Mouse (Mus musculus): Measurements from ENCODE around the gene Tmem270. TPM values are rescaled to one million over a fixed set of nuclear protein-coding genes. Genes with fewer than 3 reads are reported as not detected.
"Not testable (repeated sequence)": the region's sequence is repeated elsewhere in the genome, so short reads cannot be mapped to it uniquely, and the experiment has no call there.

Tmem270 gene
- polyA plus RNA-seq, 1 experiment from 2014 or later: not detected

DNA sequence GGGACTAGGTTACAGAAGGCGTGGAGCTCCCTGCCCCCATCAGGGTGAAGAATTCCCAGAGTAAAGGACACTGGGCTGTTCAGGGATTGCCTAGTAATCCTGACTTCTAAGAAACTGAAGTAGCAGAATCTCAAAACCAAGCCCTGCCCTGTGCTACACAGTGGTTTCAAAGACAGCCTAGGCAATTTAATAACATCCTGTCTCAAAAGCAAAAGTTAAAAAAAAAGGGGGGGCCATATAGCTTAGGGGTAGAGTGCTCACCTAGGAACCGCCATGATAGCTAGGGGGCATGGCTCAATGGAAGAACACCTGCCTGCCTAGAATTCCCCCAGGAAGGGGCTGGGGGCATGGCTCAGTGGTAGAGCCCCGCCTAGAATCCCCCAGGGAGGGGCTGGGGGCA, 32.5 kb upstream of the Tmem270 start:
- no peak overlapping the region for H3K27ac ChIP-seq (ENCODE audit: low read length)
- no peak for DNase-seq (ENCODE audit: low spot score)

DNA sequence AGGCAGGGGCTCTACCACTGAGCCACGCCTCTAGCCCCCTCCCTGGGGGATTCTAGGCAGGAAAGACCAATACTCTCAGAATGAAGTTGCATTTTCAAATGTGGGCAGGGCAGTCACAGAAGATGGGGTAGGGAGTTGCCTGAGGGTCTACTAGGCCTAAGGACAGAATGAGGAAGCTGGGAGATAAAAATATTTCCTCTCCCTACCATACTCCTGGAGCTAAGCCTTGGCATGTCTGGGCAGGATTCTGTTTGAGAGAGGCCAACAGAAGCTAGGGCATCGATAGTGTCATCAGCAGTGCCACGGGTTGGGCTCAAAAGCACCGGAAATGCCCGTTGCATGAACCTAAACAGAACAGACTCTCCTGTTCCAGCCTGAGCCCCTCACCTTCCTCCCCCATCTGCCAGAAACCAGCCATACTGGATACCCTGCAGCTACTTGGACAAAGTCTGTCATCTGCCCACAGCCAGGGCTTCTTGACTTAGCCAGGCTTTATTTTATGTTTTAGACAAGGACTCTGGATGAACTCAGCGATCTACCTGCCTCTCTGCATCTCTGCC, 30.2 kb upstream of the Tmem270 start:
- no peak overlapping the region for H3K4me3 ChIP-seq (ENCODE audit: low read depth, low read length)
- H3K9ac ChIP-seq (replicated peaks; ENCODE audit: low read depth): no peak overlapping the region
- no peak for ATAC-seq
- H3K4me2 ChIP-seq (replicated peaks; ENCODE audit: low read depth, low read length): no peak overlapping the region
- no peak overlapping the region for H3K27ac ChIP-seq (ENCODE audit: low read length)
- 80% methylated on average over 6 of the region's 6 CpGs for WGBS
- H3K4me1 ChIP-seq (ENCODE audit: insufficient read depth, low read depth, low read length): no peaks in the 10 kb centered on the region
- TF ChIP-seq EP300 (IDR thresholded peaks at IDR 0.05) (no peak), CTCF (IDR thresholded peaks at IDR 0.05) (no peak)
- H3K9me3 ChIP-seq (ENCODE audit: low read length): no peaks in the 10 kb centered on the region
- H3K36me3 ChIP-seq (ENCODE audit: insufficient read depth, low read length): no peaks in the 10 kb centered on the region
- no peaks in the 10 kb centered on the region for H3K27me3 ChIP-seq (replicated peaks; ENCODE audit: insufficient read depth, low read length)
- DNase-seq (ENCODE audit: low spot score): no peak

More for the DNA sequence above, 32.5 kb upstream of the Tmem270 start:
- Histone ChIP-seq H3K4me2 (replicated peaks; ENCODE audit: low read depth, low read length) (no peak overlapping the region), H3K4me1 (ENCODE audit: insufficient read depth, low read depth, low read length) (no peaks in the 10 kb centered on the region), H3K4me3 (ENCODE audit: low read depth, low read length) (no peak overlapping the region), H3K36me3 (ENCODE audit: insufficient read depth, low read length) (no peaks in the 10 kb centered on the region), H3K9ac (replicated peaks; ENCODE audit: low read depth) (no peak overlapping the region), H3K27me3 (replicated peaks; ENCODE audit: insufficient read depth, low read length) (no peaks in the 10 kb centered on the region), H3K9me3 (ENCODE audit: low read length) (no peaks in the 10 kb centered on the region)
- no peak for ATAC-seq
- WGBS: 79% methylated on average over 3 of the region's 3 CpGs
- TF ChIP-seq EP300 (IDR thresholded peaks at IDR 0.05) (no peak), CTCF (IDR thresholded peaks at IDR 0.05) (no peak)

DNA sequence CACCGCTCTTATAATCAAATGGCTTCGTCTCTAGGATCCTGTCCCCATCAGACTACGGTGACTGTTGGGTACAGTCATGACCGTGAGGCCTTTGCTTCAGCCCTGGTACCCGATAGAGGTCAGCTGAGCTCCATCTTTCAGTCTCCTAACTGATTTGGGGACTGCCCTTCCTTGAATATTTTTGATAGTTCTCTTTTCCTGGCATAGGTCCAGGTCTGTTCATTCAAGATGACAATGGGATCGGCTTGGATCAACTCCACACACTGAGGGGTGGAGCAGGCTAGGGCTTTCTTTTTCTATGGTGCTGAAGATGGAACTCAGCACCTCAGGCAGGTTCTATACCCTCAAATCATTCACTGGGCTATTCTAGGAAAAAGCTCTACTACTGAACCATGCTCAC, 29.5 kb upstream of the Tmem270 start:
- H3K4me2 ChIP-seq (replicated peaks; ENCODE audit: low read depth, low read length): no peak overlapping the region
- no peak overlapping the region for H3K4me3 ChIP-seq (ENCODE audit: low read depth, low read length)
- H3K4me1 ChIP-seq (ENCODE audit: insufficient read depth, low read depth, low read length): no peaks in the 10 kb centered on the region
- H3K36me3 ChIP-seq (ENCODE audit: insufficient read depth, low read length): no peaks in the 10 kb centered on the region
- ATAC-seq (no peak), DNase-seq (ENCODE audit: low spot score) (peak; percentile 21)
- H3K27me3 ChIP-seq (replicated peaks; ENCODE audit: insufficient read depth, low read length): no peaks in the 10 kb centered on the region
- TF ChIP-seq EP300 (IDR thresholded peaks at IDR 0.05) (no peak), CTCF (IDR thresholded peaks at IDR 0.05) (0 out of 2 replicates have a peak, but pooled peaks have one; percentile 6)
- H3K27ac ChIP-seq (ENCODE audit: low read length): no peak overlapping the region
- WGBS: 79% methylated on average over 6 of the region's 6 CpGs
- H3K9me3 ChIP-seq (ENCODE audit: low read length): no peaks in the 10 kb centered on the region
- no peak overlapping the region for H3K9ac ChIP-seq (replicated peaks; ENCODE audit: low read depth)

DNA sequence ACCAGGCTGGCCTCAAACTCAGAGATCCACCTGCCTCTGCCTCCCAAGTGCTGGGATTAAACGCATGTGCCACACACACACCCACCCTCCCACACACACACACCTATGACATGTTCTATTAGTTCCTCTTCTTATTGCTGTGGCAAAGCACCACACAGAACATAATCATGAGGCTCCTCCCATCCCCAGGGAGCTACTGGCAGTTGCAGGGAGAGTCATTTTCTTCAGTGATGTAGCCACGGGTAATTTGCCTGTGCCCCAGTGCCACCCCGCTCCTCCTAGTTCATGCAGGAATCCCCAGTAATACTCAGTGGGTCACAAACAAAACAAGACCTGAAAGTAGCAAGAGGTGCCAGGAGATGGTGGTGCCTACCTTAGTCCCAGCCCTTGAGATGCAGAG, 28.1 kb upstream of the Tmem270 start:
- Histone ChIP-seq H3K4me2 (replicated peaks; ENCODE audit: low read depth, low read length) (no peak overlapping the region), H3K27ac (ENCODE audit: low read length) (no peak overlapping the region), H3K27me3 (replicated peaks; ENCODE audit: insufficient read depth, low read length) (no peaks in the 10 kb centered on the region), H3K36me3 (ENCODE audit: insufficient read depth, low read length) (no peaks in the 10 kb centered on the region), H3K9me3 (ENCODE audit: low read length) (no peaks in the 10 kb centered on the region), H3K4me1 (ENCODE audit: insufficient read depth, low read depth, low read length) (no peaks in the 10 kb centered on the region), H3K4me3 (ENCODE audit: low read depth, low read length) (no peak overlapping the region), H3K9ac (replicated peaks; ENCODE audit: low read depth) (no peak overlapping the region)
- DNase-seq (ENCODE audit: low spot score) (no peak), ATAC-seq (no peak)
- 86% methylated on average over 3 of the region's 3 CpGs for WGBS
- TF ChIP-seq EP300 (IDR thresholded peaks at IDR 0.05) (no peak), CTCF (IDR thresholded peaks at IDR 0.05) (no peak)

DNA sequence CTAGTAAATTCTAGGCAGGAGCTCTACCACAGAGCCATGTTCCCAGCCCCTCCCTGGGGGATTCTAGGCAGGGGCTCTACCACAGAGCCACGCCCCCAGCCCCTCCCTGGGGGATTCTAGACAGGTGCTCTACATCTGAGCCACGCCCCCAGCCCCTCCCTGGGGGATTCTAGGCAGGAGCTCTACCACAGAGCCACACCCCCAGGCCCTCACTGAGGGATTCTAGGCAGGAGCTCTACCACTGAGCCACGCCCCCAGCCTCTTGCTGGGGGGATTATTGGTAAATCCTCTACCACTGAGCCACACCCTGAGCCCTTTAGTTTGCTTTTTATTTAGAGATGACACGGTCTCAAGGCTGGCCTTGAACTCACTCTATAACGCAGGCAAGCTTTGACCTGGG, 27.2 kb upstream of the Tmem270 start:
- H3K9me3 ChIP-seq (ENCODE audit: low read length): not testable (repeated sequence)

DNA sequence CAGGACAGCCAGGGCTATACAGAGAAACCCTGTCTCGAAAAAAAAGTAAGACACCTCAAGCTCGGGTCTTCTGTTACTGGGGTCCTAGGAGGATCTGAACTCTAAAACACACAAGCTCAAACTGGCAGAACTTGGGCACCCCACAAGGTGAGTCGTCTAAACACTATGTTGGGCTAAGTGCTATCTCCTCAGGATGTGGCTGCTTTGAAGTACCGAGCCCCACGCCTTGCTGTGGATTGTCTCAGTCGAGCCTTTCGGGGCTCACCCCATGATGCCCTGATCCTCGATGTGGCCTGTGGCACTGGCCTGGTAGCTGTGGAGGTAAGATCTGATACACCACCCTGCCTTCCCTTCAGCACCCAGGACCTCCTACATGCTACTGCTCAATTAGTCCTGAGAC, 26.7 kb upstream of the Tmem270 start:
- Histone ChIP-seq H3K4me2 (replicated peaks; ENCODE audit: low read depth, low read length) (no peak overlapping the region), H3K4me3 (ENCODE audit: low read depth, low read length) (no peak overlapping the region), H3K27ac (ENCODE audit: low read length) (no peak overlapping the region), H3K9ac (replicated peaks; ENCODE audit: low read depth) (no peak overlapping the region), H3K9me3 (ENCODE audit: low read length) (no peaks in the 10 kb centered on the region), H3K27me3 (replicated peaks; ENCODE audit: insufficient read depth, low read length) (no peaks in the 10 kb centered on the region), H3K36me3 (ENCODE audit: insufficient read depth, low read length) (no peaks in the 10 kb centered on the region), H3K4me1 (ENCODE audit: insufficient read depth, low read depth, low read length) (no peaks in the 10 kb centered on the region)
- WGBS: 83% methylated on average over 8 of the region's 8 CpGs
- ATAC-seq: no peak
- TF ChIP-seq CTCF (IDR thresholded peaks at IDR 0.05) (no peak), EP300 (IDR thresholded peaks at IDR 0.05) (no peak)
- no peak for DNase-seq (ENCODE audit: low spot score)

More for the DNA sequence above, 27.2 kb upstream of the Tmem270 start:
- not testable (repeated sequence) for H3K9ac ChIP-seq (replicated peaks; ENCODE audit: low read depth); H3K36me3 ChIP-seq (ENCODE audit: insufficient read depth, low read length); H3K4me1 ChIP-seq (ENCODE audit: insufficient read depth, low read depth, low read length); ATAC-seq; H3K27me3 ChIP-seq (replicated peaks; ENCODE audit: insufficient read depth, low read length); H3K4me3 ChIP-seq (ENCODE audit: low read depth, low read length); H3K27ac ChIP-seq (ENCODE audit: low read length); H3K4me2 ChIP-seq (replicated peaks; ENCODE audit: low read depth, low read length); DNase-seq (ENCODE audit: low spot score)
- 89% methylated on average over 5 of the region's 5 CpGs for WGBS

DNA sequence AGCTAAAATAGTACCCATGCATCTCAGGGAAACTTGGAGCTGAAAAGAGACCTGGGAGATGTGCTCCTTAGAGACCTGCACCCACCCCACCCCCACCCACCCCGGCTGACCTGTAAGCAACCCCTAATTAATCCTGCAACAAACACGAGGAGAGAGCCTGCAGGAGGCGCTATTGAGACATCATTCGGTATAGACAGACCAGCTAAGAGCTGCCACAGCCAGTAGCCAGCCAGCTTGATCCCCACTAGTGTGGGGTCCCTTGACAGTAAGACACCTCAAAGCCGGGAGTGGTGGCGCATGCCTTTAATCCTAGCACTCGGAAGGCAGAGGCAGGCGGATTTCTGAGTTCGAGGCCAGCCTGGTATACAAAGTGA, 26.4 kb upstream of the Tmem270 start:
- peak overlapping the region; percentile 59 for H3K9ac ChIP-seq (replicated peaks; ENCODE audit: low read depth)
- peak overlapping the region; percentile 99 for H3K4me2 ChIP-seq (replicated peaks; ENCODE audit: low read depth, low read length)
- ATAC-seq (peak; percentile 76), DNase-seq (ENCODE audit: low spot score) (peak; percentile 87)
- H3K4me3 ChIP-seq (ENCODE audit: low read depth, low read length): peak overlapping the region; percentile 76
- H3K9me3 ChIP-seq (ENCODE audit: low read length): no peaks in the 10 kb centered on the region
- TF ChIP-seq CTCF (IDR thresholded peaks at IDR 0.05) (peak; percentile 72), EP300 (IDR thresholded peaks at IDR 0.05) (no peak)
- H3K27ac ChIP-seq (ENCODE audit: low read length): no peak overlapping the region; the same call in 1 of the 2 replicates
- H3K27me3 ChIP-seq (replicated peaks; ENCODE audit: insufficient read depth, low read length): no peaks in the 10 kb centered on the region
- no peaks in the 10 kb centered on the region for H3K4me1 ChIP-seq (ENCODE audit: insufficient read depth, low read depth, low read length)
- 46% methylated on average over 9 of the region's 9 CpGs for WGBS
- H3K36me3 ChIP-seq (ENCODE audit: insufficient read depth, low read length): no peaks in the 10 kb centered on the region
